Mouse (Mus musculus): ENCODE measurements around the gene Mpv17l2.
A peak's percentile ranks its signal among the peaks of the same experiment; 100 is the strongest.

The Mpv17l2 gene

GRCm38 (mm10) chr8:70760775-70761406, at the start of gene Mpv17l2:
Gene Mpv17l2, minus strand, starts transcription at chr8:70760946.
- peak; percentile 97 for DNase-seq (ENCODE audit: low spot score in 2 of 2)

DNA sequence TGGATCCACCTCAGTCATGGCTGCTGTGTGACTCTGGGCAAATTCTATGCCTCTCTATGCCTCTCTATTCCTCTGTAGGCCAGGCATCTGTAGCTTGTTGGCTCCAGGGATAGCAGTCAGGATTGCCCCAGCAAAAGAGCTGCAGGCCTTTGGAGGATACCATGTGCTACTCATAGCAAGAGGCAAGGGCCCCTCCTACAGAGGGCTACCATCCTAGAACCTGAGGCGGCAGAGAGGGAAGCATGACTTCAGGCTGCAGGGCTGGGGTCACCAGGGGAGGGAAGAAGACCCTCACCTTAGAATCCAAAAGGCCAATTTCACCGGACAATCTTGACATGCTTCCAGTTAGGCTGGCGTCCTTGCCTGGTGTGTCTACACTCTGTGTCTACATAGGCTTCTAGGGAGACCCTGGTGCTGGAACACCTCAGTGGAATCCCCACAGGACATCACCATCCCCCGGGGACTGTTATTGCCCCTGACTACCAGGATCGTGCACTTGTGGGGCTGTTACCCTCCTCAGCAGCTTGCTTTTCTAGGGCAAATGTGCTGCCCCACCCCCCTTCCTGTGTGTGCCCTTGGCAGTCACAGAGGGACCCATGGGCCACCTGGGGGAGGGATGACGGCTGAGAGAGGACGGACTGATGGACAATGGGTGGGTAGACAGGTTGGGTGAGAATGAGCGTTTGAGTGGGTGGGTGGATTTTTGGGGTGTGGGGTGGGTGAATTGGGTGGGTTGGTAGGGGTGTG, 48.4 kb upstream of the Mpv17l2 start:
- no peak for DNase-seq (ENCODE audit: low spot score in 2 of 2)

- DNase-seq (ENCODE audit: low spot score in 2 of 2), result no peak
Measured at GRCm38 (mm10) chr8:70808239-70808638, 47.5 kb upstream of the Mpv17l2 start, which contains the start of gene Il12rb1. Gene Il12rb1, plus strand, starts transcription at chr8:70808449.

GRCm38 (mm10) chr8:70807304-70807703, 46.6 kb upstream of the Mpv17l2 start:
- DNase-seq (ENCODE audit: low spot score in 2 of 2), result no peak

GRCm38 (mm10) chr8:70806541-70806940, 45.8 kb upstream of the Mpv17l2 start:
- no peak for DNase-seq (ENCODE audit: low spot score in 2 of 2)

- peak; percentile 83 for DNase-seq (ENCODE audit: low spot score in 2 of 2)
Measured at GRCm38 (mm10) chr8:70804481-70805206, 43.9 kb upstream of the Mpv17l2 start, which contains the start of gene Mast3. Gene Mast3, minus strand, starts transcription at chr8:70805054.

- peak; percentile 84 to 85 for DNase-seq (ENCODE audit: low spot score in 2 of 2)
Measured at GRCm38 (mm10) chr8:70803761-70804480, 43.2 kb upstream of the Mpv17l2 start.

- no peak for DNase-seq (ENCODE audit: low spot score in 2 of 2)
Measured at GRCm38 (mm10) chr8:70802786-70803510, 42.2 kb upstream of the Mpv17l2 start.

- no peak for DNase-seq (ENCODE audit: low spot score in 2 of 2)
Measured at GRCm38 (mm10) chr8:70801830-70802229, 41.1 kb upstream of the Mpv17l2 start.

- peak; percentile 83 to 85 for DNase-seq (ENCODE audit: low spot score in 2 of 2)
Measured at GRCm38 (mm10) chr8:70801156-70801555, 40.4 kb upstream of the Mpv17l2 start.

GRCm38 (mm10) chr8:70800648-70801047, 39.9 kb upstream of the Mpv17l2 start:
- peak; percentile 75 to 76 for DNase-seq (ENCODE audit: low spot score in 2 of 2)

DNA sequence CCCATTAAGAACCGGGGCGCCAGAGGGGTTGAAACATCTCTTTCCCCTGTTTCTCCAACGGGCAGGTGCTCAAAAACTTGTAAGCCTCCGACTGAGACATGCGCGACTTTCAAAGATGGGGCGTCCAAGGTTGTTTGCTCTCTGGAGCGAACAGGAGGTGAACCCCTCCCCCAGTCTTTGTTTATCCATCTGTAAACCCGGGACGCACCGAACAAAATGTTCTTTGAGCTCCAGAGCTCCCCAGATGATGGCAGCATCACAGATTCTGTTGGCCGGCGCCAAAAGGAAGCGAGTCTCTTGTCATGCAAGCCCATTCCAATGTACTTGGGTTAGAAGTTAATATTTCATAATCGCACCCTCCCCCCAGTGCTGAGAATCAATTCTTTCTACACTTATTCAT, 37.5 kb upstream of the Mpv17l2 start:
- DNase-seq (ENCODE audit: low spot score in 2 of 2), result no peak

- peak; percentile 89 for DNase-seq (ENCODE audit: low spot score in 2 of 2)
Measured at GRCm38 (mm10) chr8:70797081-70798070, 36.6 kb upstream of the Mpv17l2 start.

DNA sequence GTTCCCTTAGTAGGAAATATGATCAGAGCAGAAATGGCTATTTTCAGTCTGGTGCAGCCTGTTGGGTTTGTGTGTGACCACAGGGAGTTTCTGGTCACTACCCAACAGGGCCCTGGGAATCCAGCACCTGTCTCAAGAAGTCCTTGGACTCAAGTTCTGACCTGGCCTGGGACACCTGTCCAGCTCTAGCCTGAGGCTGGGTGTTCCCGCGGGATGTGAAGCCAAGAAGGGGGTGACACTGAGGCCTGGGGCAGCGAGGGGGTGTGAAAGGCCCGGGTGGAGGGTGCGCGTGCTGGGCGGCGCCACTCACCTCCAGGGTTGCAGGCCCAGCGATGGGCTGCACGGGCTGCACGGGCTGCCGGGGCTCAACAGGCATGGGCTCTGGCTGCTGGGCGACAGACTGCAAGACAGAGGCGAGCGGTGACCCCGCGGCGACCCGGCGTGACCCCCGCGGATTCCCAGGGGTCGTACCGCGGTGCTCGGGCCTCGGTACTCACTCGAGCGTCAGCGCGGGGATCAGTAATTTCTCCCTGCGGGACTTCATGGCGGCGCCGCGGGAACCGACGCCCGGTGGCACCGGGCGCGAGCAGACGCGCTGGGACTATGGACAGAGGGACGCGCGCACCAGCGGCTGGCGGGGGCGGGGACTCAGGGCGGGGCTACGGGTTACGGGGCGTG, 35.8 kb upstream of the Mpv17l2 start:
- DNase-seq (ENCODE audit: low spot score in 2 of 2), result peak in 1 of 2 experiments; percentile 8

- no peak for DNase-seq (ENCODE audit: low spot score in 2 of 2)
Measured at GRCm38 (mm10) chr8:70795370-70795769, 34.6 kb upstream of the Mpv17l2 start.

GRCm38 (mm10) chr8:70794215-70794614, 33.5 kb upstream of the Mpv17l2 start:
- no peak for DNase-seq (ENCODE audit: low spot score in 2 of 2)

DNA sequence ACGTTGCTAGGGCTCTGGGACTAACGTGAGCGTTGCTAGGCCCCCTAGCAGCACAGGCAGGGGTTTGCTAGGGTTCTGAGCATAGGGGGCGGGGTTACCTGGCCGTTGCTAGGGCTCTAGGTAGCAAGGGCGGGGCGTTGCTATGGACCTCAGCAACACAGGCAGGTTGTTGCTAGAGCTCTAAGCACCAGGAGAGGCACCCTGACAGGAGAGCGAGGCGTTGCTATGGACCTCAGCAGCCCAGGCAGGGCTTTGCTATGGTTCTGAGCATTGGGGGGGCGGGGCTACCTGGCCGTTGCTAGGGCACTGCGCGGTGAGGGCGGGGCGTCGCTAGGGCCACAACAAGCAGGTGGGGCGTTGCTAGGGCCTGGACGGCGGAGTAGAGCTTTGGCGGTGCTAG, 32.0 kb upstream of the Mpv17l2 start:
- no peak for DNase-seq (ENCODE audit: low spot score in 2 of 2)

DNA sequence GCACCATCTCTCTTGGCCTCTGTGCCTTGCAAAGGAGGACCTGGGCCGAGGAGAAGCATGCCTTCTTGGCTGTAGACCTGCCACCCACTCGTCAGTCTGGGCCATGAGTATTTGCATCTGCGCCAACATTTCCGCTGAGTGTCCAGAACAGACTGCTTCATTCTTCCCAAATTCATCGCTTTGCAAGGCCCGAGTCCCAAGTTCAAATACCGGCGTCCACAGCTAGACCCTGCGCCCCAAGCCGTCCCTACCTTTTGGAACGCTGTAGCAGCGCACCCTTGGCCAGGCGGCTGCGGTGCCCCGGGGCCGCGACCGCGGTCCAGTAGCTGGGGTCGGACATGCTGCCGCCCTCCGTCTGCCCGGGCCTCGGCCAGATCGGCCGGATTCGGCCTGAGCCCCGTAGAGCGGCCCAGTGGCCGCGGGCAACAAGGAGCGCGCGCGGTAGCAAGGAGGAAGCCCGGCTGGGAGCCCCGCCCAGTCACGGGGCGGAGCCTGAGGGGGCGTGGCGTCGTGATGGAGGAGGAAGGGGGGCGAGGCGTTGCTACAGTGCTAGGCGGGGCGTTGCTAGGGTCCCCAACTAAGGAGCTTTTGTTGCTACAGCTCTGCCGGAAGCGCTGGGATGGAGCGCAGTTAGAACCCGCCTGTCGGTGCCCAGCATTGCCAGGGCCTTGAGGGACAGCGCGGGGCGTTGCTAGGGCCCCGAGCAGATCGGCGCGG, 31.4 kb upstream of the Mpv17l2 start:
- peak; percentile 94 to 98 for DNase-seq (ENCODE audit: low spot score in 2 of 2)

GRCm38 (mm10) chr8:70791294-70791701, 30.6 kb upstream of the Mpv17l2 start:
- DNase-seq (ENCODE audit: low spot score in 2 of 2), result no peak
